Mouse (Mus musculus) heart, postnatal 10 days (tissue): ENCODE data around the gene Ier5. TPM values are rescaled to one million over a fixed set of nuclear protein-coding genes. Genes with fewer than 3 reads are reported as not detected.
A peak's percentile ranks its signal among the peaks of the same experiment; 100 is the strongest.

Source experiments
- DNase-seq, 2 experiments: peaks; one replicate each; pipeline ENCODE4 v3.0.0; 2021
- intact Hi-C: fragments of 180-260 bp; cut with DNase I; formaldehyde crosslinking; loops from one replicate; pipeline ENCODE4 v1.15.1; 2025
- total RNA-seq, 2 experiments: library from RNA; stranded (reverse); gene quantifications; 2 replicates each; pipeline ENCODE4 v1.2.3; 2021

Gene Ier5
- total RNA-seq, 2 experiments from 2014 or later, result 20.4 to 22.6 TPM

DNA sequence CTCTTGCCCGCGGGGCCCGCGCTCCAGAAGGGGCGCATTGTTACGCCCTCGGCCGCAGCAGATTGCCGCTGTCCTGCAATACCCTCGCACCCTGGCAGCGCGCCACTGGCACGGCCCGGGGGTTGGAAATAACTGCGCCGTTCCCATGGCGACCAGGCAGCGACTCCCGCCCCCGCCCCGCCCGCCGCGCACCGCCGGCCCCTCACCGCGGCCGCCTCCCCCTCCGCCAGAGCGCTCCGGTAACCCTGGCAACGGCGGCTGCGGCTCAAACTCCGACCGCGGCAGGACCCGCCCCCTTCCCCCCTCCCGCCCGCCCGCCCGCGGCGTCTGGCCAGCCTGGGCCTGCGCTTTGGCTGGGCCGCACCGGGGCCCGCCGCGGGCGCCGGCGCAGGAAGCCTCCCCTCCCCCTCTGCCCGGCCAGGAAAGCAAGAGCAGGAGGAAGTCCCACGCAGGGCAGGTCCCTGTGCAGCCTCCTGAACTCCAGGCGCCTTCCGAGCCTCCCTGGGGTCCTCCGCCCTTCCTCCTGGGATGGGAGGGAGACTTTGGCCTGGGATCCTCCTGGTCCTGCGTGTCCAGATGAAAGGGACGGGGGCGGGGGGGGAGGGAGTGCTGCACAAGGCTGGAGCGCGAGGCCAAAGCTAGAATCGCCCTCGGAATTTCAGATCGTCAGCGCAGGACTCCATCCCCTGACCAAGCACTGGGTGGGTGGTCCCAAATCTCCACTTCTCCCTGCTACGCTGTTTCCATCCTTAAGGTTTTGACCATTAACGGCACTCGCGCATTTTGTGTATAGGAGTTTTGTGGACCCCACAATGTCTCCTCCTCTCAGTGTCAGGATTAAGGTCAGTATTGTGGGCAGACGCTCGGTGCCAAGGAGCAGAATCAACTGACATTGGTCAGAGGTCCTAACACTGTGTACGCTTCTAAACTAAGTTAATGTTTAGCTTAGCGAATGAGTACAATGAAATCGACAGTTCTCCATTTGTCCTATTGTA, 15.9 kb downstream of the Ier5 start:
- intact Hi-C loops, result loop anchor here (2.0 kb wide), 1 partner anchor 15 kb away; the partner anchor contains the start of gene Ier5
- DNase-seq, result peak; percentile 95 to 96

DNA sequence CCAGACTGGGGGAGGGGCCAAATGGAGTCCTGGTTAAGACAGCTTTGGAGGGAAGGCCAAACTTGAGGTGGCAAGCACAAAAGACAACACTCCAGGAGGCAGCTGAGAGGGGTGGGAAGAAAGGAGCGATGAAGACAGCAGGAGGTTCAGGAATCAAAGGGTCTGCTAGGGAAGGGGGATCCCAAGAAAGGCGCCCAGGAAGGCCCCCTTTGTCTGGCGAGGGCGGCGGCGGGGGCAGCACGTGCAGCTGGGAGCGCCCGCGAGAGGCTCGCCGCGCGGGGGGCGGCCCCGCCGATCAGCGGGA, 16.5 kb downstream of the Ier5 start:
- intact Hi-C loops, result loop anchor here (2.0 kb wide), 1 partner anchor 16 kb away; the partner anchor contains the start of gene Ier5
- peak in 1 of 2 experiments; percentile 71 for DNase-seq

- intact Hi-C loops, result loop anchor here (2.0 kb wide), 1 partner anchor 16 kb away; the partner anchor contains the start of gene Ier5
- peak in 1 of 2 experiments; percentile 36 for DNase-seq
Measured at GRCm38 (mm10) chr1:155082158-155082964, 17.1 kb downstream of the Ier5 start.

DNA sequence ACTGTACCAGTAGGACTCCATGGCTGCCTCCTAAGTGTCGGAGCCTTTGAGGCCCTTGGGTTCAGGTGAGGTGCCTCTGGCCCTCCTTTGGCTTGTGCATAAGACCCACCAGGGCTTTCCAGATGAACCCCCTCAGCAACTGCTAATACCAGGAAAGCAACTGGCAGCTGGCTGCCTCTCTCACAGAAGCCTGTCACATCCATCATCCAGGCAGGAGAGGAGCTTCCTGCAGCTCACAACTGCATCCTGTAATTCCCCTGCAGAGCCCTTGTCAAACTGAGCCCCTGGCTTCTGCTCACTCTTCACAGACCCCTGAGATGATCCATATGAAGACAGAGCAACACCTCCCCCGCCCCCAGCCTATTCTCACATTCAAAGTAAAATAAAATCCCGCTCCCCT, 21.8 kb downstream of the Ier5 start:
- intact Hi-C loops, result loop anchor here (2.0 kb wide), 1 partner anchor 13 kb away; no protein-coding TSS in a partner anchor
- DNase-seq, result no peak

DNA sequence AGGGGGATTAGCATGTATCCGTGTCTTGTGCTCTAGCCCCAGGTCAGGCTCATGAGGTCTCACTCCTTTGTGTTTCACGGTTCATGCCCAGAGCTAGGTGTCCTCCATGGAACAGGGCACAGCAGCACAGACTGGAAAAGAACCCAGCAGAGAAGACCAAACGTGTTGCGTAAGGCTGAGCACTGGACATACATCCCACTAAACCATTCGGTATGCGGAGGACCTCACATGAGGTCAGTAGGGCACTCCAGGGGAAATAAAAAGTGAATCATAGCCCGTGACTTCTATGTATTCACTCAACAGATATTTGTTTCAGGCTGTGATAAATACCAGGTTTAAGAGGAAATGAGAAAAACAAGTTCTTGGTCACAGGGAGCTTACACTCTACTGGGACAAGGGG, 23.6 kb downstream of the Ier5 start:
- intact Hi-C loops, result no loop called here
- no peak for DNase-seq

GRCm38 (mm10) chr1:155074856-155075255, 24.6 kb downstream of the Ier5 start:
- intact Hi-C loops, result no loop called here
- DNase-seq, result peak in 1 of 2 experiments; percentile 43

GRCm38 (mm10) chr1:155073905-155074304, 25.5 kb downstream of the Ier5 start:
- intact Hi-C loops, result no loop called here
- no peak for DNase-seq

GRCm38 (mm10) chr1:155073133-155073532, 26.3 kb downstream of the Ier5 start:
- DNase-seq, result no peak
- intact Hi-C loops, result no loop called here

- intact Hi-C loops, result no loop called here
- DNase-seq, result no peak
Measured at GRCm38 (mm10) chr1:155071287-155071876, 28.1 kb downstream of the Ier5 start.

DNA sequence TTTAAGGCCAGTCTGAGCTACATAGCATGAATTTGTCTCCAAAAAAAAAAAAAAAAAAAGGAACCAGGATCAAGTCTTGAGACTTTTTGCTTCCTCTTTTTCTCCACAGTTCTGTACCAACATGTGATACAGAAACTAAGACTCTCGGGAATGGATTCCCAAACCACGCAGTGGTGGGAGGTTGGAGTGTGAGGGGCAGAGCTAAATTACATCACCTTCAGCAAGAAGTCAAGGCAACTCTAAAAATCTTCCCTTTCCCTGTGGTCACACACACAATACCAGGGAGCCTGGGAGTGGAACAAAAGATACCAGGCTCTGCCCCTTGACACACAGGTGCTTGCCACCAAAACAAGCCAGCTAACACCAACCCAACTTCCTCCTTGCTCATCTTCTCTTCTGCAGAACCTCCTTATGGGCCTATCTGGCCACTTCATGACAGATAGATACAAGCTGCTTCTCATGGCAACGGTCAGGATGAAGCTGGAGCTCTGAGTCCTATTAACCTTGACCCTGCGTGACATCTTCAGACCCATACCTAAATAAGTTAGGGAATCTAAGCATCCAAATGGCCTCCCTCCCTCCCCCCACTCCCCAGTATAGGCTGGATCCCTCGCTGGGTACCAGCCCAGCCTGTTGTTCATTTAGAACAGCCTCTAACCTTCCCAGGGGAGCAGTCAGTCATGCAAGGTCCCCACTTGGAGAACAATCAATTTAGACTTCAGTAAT, 28.7 kb downstream of the Ier5 start:
- DNase-seq, result no peak
- intact Hi-C loops, result no loop called here

GRCm38 (mm10) chr1:155069696-155070095, 29.7 kb downstream of the Ier5 start:
- DNase-seq, result no peak
- intact Hi-C loops, result no loop called here

GRCm38 (mm10) chr1:155066196-155066595, 33.2 kb downstream of the Ier5 start:
- intact Hi-C loops, result no loop called here
- DNase-seq, result no peak

GRCm38 (mm10) chr1:155065068-155065701, 34.3 kb downstream of the Ier5 start:
- intact Hi-C loops, result loop anchor here (2.0 kb wide), 1 partner anchor 14 kb away; no protein-coding TSS in a partner anchor
- no peak for DNase-seq

- intact Hi-C loops, result loop anchor here (2.0 kb wide), 1 partner anchor 14 kb away; no protein-coding TSS in a partner anchor
- DNase-seq, result no peak
Measured at GRCm38 (mm10) chr1:155064649-155065048, 34.8 kb downstream of the Ier5 start.

DNA sequence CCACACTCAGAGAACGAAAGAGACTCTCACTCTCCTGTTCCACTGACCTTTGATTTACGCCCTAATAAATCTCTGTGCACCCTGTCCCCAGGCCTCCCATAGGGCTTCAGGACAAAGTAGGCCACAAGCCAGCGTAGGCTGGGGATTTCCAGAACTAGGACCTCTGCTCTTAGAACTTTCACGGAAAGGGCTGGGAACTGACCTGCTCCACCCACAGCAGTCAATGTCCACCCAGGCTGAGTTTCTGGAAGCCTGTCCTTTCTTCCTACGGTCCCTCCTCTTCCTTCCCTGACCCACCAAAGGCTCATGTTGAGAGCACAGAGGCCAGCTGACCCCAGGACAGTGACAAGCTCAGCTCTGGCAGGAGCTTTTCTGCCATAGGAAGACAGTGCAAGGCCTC, 35.3 kb downstream of the Ier5 start:
- no peak for DNase-seq
- intact Hi-C loops, result loop anchor here (2.0 kb wide), 1 partner anchor 15 kb away; no protein-coding TSS in a partner anchor

- DNase-seq, result peak in 1 of 2 experiments; percentile 54
- intact Hi-C loops, result no loop called here
Measured at GRCm38 (mm10) chr1:155062963-155063362, 36.5 kb downstream of the Ier5 start.

DNA sequence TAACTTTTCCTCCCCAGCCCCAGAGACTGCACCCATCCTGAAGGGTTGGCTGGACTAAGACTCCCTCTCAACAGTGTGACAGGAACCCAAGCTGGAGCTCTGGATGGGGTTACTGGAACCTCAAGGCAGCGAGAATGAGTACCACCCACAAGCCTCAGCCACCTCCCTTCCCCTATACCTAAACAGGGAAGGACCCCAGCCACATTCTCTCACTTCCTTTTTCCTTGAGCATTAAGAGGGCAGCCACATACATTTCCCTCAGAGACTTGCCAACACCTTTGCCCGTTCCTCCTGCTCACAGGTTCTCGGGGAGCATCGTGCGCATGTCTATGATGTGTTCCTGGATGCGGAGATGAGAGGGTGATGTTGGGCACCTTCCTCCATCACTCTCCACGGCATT, 37.4 kb downstream of the Ier5 start:
- DNase-seq, result no peak
- intact Hi-C loops, result no loop called here

DNA sequence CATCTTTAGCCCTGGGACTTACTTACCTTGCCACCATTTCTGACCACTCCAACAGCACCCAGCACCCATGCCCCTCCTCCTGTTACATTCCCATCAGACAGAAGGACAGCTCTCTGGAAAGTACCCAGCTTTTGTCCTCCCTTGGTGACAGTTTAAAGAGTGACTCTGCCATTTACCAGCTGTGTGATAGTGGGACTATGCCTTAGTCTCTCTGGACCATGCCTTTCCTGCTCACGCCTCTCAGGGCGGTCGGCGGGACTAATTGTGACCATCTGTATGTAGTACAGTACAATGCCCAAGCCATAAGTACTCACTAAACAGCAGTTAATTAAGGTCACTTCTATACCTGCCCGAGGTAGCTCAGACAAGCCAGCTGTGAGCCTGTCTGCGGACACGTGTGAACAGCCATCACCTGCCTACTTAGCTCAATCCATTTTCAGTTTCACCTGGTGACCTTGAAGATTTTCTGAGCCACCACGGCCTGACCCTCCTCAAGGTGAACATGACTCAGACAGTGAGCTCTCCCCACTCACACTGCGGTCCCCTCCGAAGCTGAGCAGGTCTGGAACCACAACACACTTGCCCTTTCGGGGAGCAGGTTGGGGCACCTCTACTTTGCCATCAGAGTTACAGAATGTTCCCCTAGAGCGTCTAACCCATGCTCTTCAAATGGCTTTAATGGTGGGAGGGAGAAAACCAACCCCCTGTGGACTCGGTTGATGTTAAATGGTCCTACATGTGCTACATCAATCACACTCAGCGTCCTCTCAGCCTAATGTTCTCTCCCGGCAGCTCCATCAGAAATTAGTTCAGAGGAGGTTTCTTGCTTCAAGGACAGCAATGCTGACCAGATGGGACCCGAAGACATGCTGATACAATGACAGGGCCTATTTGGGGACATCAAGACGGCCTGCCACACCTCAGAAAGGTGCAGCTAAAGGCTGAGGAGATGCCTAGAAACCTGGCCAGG, 38.3 kb downstream of the Ier5 start:
- no peak for DNase-seq
- intact Hi-C loops, result no loop called here
